Mouse (Mus musculus) midbrain, embryonic 11.5 days (tissue): ENCODE results near the gene Pip5k1b. TPM values are rescaled to one million over a fixed set of nuclear protein-coding genes. Genes with fewer than 3 reads are reported as not detected.

ENCODE experiments used
- ATAC-seq: fragments of 200-750 bp; cut with Nextera tagmentation; 2 replicates; pipeline ENCODE4 v1.8.0; 2017; ENCODE audit warnings: moderate TSS enrichment, moderate library complexity; ENCODE audit not compliant: low FRiP score
- DNase-seq: peaks from one replicate; pipeline ENCODE4 v3.0.0; 2015; ENCODE audit warnings: low spot score; ENCODE audit errors: missing footprints
- H3K27ac ChIP-seq: fragments of 300-500 bp; sonication (generic); 2 replicates; pipeline ENCODE4 v1.5.1; 2014; ENCODE audit warnings: low read depth, low read length
- H3K27me3 ChIP-seq: fragments of 300-500 bp; sonication (generic); 2 replicates; pipeline ENCODE4 v1.6.1; 2014; ENCODE audit warnings: mild to moderate bottlenecking, low read length, moderate library complexity, mixed read lengths; ENCODE audit not compliant: control insufficient read depth, insufficient read depth
- H3K36me3 ChIP-seq: fragments of 300-500 bp; sonication (generic); 2 replicates; pipeline ENCODE4 v1.6.1; 2014; ENCODE audit warnings: mild to moderate bottlenecking, low read length, moderate library complexity, mixed read lengths; ENCODE audit not compliant: control insufficient read depth, insufficient read depth
- H3K4me1 ChIP-seq: fragments of 300-500 bp; sonication (generic); 2 replicates; pipeline ENCODE4 v1.6.1; 2014; ENCODE audit warnings: low read length; ENCODE audit not compliant: control insufficient read depth, insufficient read depth
- H3K4me2 ChIP-seq: fragments of 300-500 bp; sonication (generic); 2 replicates; pipeline ENCODE4 v1.6.1; 2014; ENCODE audit warnings: mild to moderate bottlenecking, moderate library complexity
- H3K4me3 ChIP-seq: fragments of 300-500 bp; sonication (generic); 2 replicates; pipeline ENCODE4 v1.5.1; 2014; ENCODE audit warnings: low read depth, low read length
- H3K9ac ChIP-seq: fragments of 300-500 bp; sonication (generic); 2 replicates; pipeline ENCODE4 v1.6.1; 2014; ENCODE audit warnings: low read length
- H3K9me3 ChIP-seq: fragments of 300-500 bp; sonication (generic); 2 replicates; pipeline ENCODE4 v1.6.1; 2016; ENCODE audit warnings: low read length; ENCODE audit not compliant: control insufficient read depth
- WGBS: fragments of 180-500 bp; shearing (Covaris S2); extraction: QIAGEN DNeasy Blood & Tissue Kit; methylation state at CpG from one replicate; pipeline ENCODE4 v1.1.7; 2014; 5-methylcytosine and 5-hydroxymethylcytosine counted together
- polyA plus RNA-seq: library from polyadenylated mRNA; unstranded; fragments of >200 nt; fragmentation: Nextera tagmentation; extraction: Ambion mirVana; gene quantifications from 2 replicates; pipeline ENCODE4 v1.2.1, GENCODE M21; 2014

The Pip5k1b gene
- polyA plus RNA-seq, 1 experiment from 2014 or later = 2.3 TPM

GRCm38 (mm10) chr19:24514661-24515642 lies 40.7 kb downstream of the Pip5k1b start:
- ATAC-seq (no peak), DNase-seq (no peak)
- H3K27ac ChIP-seq = no peak overlapping the region
- H3K36me3 ChIP-seq = no peaks in the 10 kb centered on the region
- H3K4me2 ChIP-seq = no peak overlapping the region
- no peak overlapping the region for H3K9ac ChIP-seq
- no peaks in the 10 kb centered on the region for H3K4me1 ChIP-seq
- H3K27me3 ChIP-seq = no peaks in the 10 kb centered on the region
- no peak overlapping the region for H3K4me3 ChIP-seq
- H3K9me3 ChIP-seq = no peaks in the 10 kb centered on the region
- 90% methylated on average over 15 of the region's 15 CpGs for WGBS

- Histone ChIP-seq H3K9ac (no peak overlapping the region), H3K4me1 (peaks cover 6% of the 10 kb centered on the region), H3K27ac (no peak overlapping the region), H3K9me3 (no peaks in the 10 kb centered on the region), H3K4me3 (no peak overlapping the region), H3K36me3 (no peaks in the 10 kb centered on the region), H3K27me3 (no peaks in the 10 kb centered on the region), H3K4me2 (no peak overlapping the region)
- DNase-seq (no peak), ATAC-seq (no peak)
- WGBS = 87% methylated on average over 20 of the region's 20 CpGs
Measured at GRCm38 (mm10) chr19:24513105-24513843, 42.4 kb downstream of the Pip5k1b start.

- DNase-seq (no peak), ATAC-seq (no peak)
- Histone ChIP-seq H3K36me3 (no peaks in the 10 kb centered on the region), H3K4me3 (no peak overlapping the region), H3K4me2 (no peak overlapping the region), H3K27ac (no peak overlapping the region), H3K27me3 (no peaks in the 10 kb centered on the region), H3K9ac (no peak overlapping the region), H3K9me3 (no peaks in the 10 kb centered on the region), H3K4me1 (peaks cover 11% of the 10 kb centered on the region)
- WGBS = 88% methylated on average over 7 of the region's 7 CpGs
Measured at GRCm38 (mm10) chr19:24511939-24512338, 43.7 kb downstream of the Pip5k1b start.

- Histone ChIP-seq H3K9me3 (no peaks in the 10 kb centered on the region), H3K9ac (no peak overlapping the region), H3K4me2 (no peak overlapping the region), H3K4me3 (no peak overlapping the region), H3K36me3 (no peaks in the 10 kb centered on the region), H3K27me3 (no peaks in the 10 kb centered on the region), H3K4me1 (peaks cover 11% of the 10 kb centered on the region), H3K27ac (no peak overlapping the region)
- 88% methylated on average over 6 of the region's 6 CpGs for WGBS
- ATAC-seq (no peak), DNase-seq (no peak)
Measured at GRCm38 (mm10) chr19:24509391-24509790, 46.3 kb downstream of the Pip5k1b start.

- ATAC-seq (no peak), DNase-seq (no peak)
- H3K4me3 ChIP-seq = no peak overlapping the region
- no peaks in the 10 kb centered on the region for H3K27me3 ChIP-seq
- H3K9ac ChIP-seq = 0 out of 2 replicates have a peak overlapping the region, but pooled peaks have one; percentile 24
- H3K4me2 ChIP-seq = no peak overlapping the region
- peaks cover 11% of the 10 kb centered on the region for H3K4me1 ChIP-seq
- no peaks in the 10 kb centered on the region for H3K9me3 ChIP-seq
- H3K27ac ChIP-seq = no peak overlapping the region
- no peaks in the 10 kb centered on the region for H3K36me3 ChIP-seq
- WGBS = 40% methylated on average over 13 of the region's 13 CpGs
Measured at GRCm38 (mm10) chr19:24508087-24508767, 47.4 kb downstream of the Pip5k1b start.

GRCm38 (mm10) chr19:24502736-24503421 lies 52.8 kb downstream of the Pip5k1b start:
- Histone ChIP-seq H3K9me3 (no peaks in the 10 kb centered on the region), H3K27ac (no peak overlapping the region), H3K4me3 (no peak overlapping the region), H3K4me2 (no peak overlapping the region), H3K36me3 (no peaks in the 10 kb centered on the region), H3K9ac (no peak overlapping the region), H3K27me3 (no peaks in the 10 kb centered on the region), H3K4me1 (peaks cover 2% of the 10 kb centered on the region)
- no peak for ATAC-seq
- 88% methylated on average over 10 of the region's 10 CpGs for WGBS
- DNase-seq = no peak

- Histone ChIP-seq H3K4me1 (no peaks in the 10 kb centered on the region), H3K9ac (no peak overlapping the region), H3K36me3 (no peaks in the 10 kb centered on the region), H3K27ac (no peak overlapping the region), H3K27me3 (no peaks in the 10 kb centered on the region), H3K9me3 (no peaks in the 10 kb centered on the region), H3K4me3 (no peak overlapping the region), H3K4me2 (no peak overlapping the region)
- ATAC-seq (no peak), DNase-seq (no peak)
Measured at GRCm38 (mm10) chr19:24501525-24501924, 54.1 kb downstream of the Pip5k1b start.

- H3K9me3 ChIP-seq = no peaks in the 10 kb centered on the region
- H3K36me3 ChIP-seq = no peaks in the 10 kb centered on the region
- H3K27ac ChIP-seq = no peak overlapping the region
- ATAC-seq (no peak), DNase-seq (no peak)
- no peak overlapping the region for H3K4me2 ChIP-seq
- 88% methylated on average over 5 of the region's 5 CpGs for WGBS
- H3K4me3 ChIP-seq = no peak overlapping the region
- H3K27me3 ChIP-seq = no peaks in the 10 kb centered on the region
- H3K4me1 ChIP-seq = no peaks in the 10 kb centered on the region
- no peak overlapping the region for H3K9ac ChIP-seq
Measured at GRCm38 (mm10) chr19:24500431-24500830, 55.2 kb downstream of the Pip5k1b start.
